Mouse (Mus musculus) forebrain, embryonic 11.5 days (tissue): ENCODE results near the gene Aipl1. TPM values are rescaled to one million over a fixed set of nuclear protein-coding genes. Genes with fewer than 3 reads are reported as not detected.

Experiments used
- ATAC-seq: fragments of 200-750 bp; cut with Nextera tagmentation; replicated peaks from 2 replicates; pipeline ENCODE4 v1.8.0; 2017; ENCODE audit warnings: moderate TSS enrichment; ENCODE audit not compliant: low FRiP score
- DNase-seq: peaks from one replicate; pipeline ENCODE4 v3.0.0-alpha.2; 2017; ENCODE audit warnings: low spot score
- H3K27ac ChIP-seq: fragments of 300-500 bp; sonication (generic); 2 replicates; pipeline ENCODE4 v1.5.1; 2014; ENCODE audit warnings: low read depth, low read length
- H3K27me3 ChIP-seq: fragments of 300-500 bp; sonication (generic); 2 replicates; pipeline ENCODE4 v1.6.1; 2014; ENCODE audit warnings: mild to moderate bottlenecking, low read length, mixed read lengths; ENCODE audit not compliant: control insufficient read depth, insufficient read depth
- H3K36me3 ChIP-seq: fragments of 300-500 bp; sonication (generic); 2 replicates; pipeline ENCODE4 v1.6.1; 2014; ENCODE audit warnings: mild to moderate bottlenecking, low read length, moderate library complexity, mixed read lengths; ENCODE audit not compliant: control insufficient read depth, insufficient read depth
- H3K4me1 ChIP-seq: fragments of 300-500 bp; sonication (generic); replicated peaks from 2 replicates; pipeline ENCODE4 v1.6.1; 2014; ENCODE audit warnings: low read length, mixed read lengths; ENCODE audit not compliant: control insufficient read depth, insufficient read depth
- H3K4me2 ChIP-seq: fragments of 300-500 bp; sonication (generic); 2 replicates; pipeline ENCODE4 v1.6.1; 2014; ENCODE audit warnings: low read depth, mild to moderate bottlenecking, low read length, moderate library complexity, mixed read lengths; ENCODE audit not compliant: severe bottlenecking
- H3K4me3 ChIP-seq: fragments of 300-500 bp; sonication (generic); 2 replicates; pipeline ENCODE4 v1.5.1; 2014; ENCODE audit warnings: low read depth, low read length
- H3K9ac ChIP-seq: fragments of 300-500 bp; sonication (generic); 2 replicates; pipeline ENCODE4 v1.6.1; 2014; ENCODE audit warnings: low read length
- H3K9me3 ChIP-seq: fragments of 300-500 bp; sonication (generic); 2 replicates; pipeline ENCODE4 v1.6.1; 2016; ENCODE audit warnings: low read length, mixed read lengths; ENCODE audit not compliant: control insufficient read depth
- WGBS: fragments of 180-500 bp; shearing (Covaris S2); extraction: QIAGEN DNeasy Blood & Tissue Kit; methylation state at CpG from one replicate; pipeline ENCODE4 v1.1.7; 2014; 5-methylcytosine and 5-hydroxymethylcytosine counted together
- polyA plus RNA-seq: library from polyadenylated mRNA; unstranded; fragments of >200 nt; fragmentation: Nextera tagmentation; extraction: Ambion mirVana; gene quantifications from 2 replicates; pipeline ENCODE4 v1.2.1, GENCODE M21; 2014

Gene Aipl1
- polyA plus RNA-seq, 1 experiment from 2014 or later = 0.20 TPM

- no peak overlapping the region for H3K9ac ChIP-seq
Observed at GRCm38 (mm10) chr11:72044231-72044630, 6.9 kb upstream of the Aipl1 start.

GRCm38 (mm10) chr11:72042631-72043030 lies 5.3 kb upstream of the Aipl1 start:
- Histone ChIP-seq H3K36me3 (peaks cover 2% of the 10 kb centered on the region; the same call in 1 of the 2 replicates), H3K9me3 (no peaks in the 10 kb centered on the region), H3K4me3 (peak overlapping the region; percentile 71), H3K4me2 (peak overlapping the region; percentile 94), H3K27me3 (no peaks in the 10 kb centered on the region), H3K4me1 (peaks cover 27% of the 10 kb centered on the region), H3K27ac (no peak overlapping the region), H3K9ac (peak overlapping the region; percentile 80)
- whole genome bisulfite sequencing = 1% methylated on average over 14 of the region's 14 CpGs
- DNase-seq (no peak), ATAC-seq (0 out of 2 replicates have a peak, but pooled peaks have one; percentile 3)

More at GRCm38 (mm10) chr11:72044231-72044630, 6.9 kb upstream of the Aipl1 start:
- H3K4me3 ChIP-seq = no peak overlapping the region
- DNase-seq (no peak), ATAC-seq (no peak)
- H3K9me3 ChIP-seq = no peaks in the 10 kb centered on the region
- WGBS = 90% methylated on average over 3 of the region's 3 CpGs
- peaks cover 24% of the 10 kb centered on the region for H3K4me1 ChIP-seq
- peak overlapping the region; percentile 94; the same call in 1 of the 2 replicates for H3K4me2 ChIP-seq
- peaks cover 2% of the 10 kb centered on the region; the same call in 1 of the 2 replicates for H3K36me3 ChIP-seq
- H3K27ac ChIP-seq = no peak overlapping the region
- H3K27me3 ChIP-seq = no peaks in the 10 kb centered on the region

GRCm38 (mm10) chr11:72041768-72042607 lies 4.7 kb upstream of the Aipl1 start, which contains the start of gene Pimreg:
Gene Pimreg, plus strand, starts transcription at chr11:72042032.
- DNase-seq (peak; percentile 98), ATAC-seq (peak; percentile 91)
- H3K36me3 ChIP-seq = peaks cover 2% of the 10 kb centered on the region; the same call in 1 of the 2 replicates
- peak within 1 kb of the TSS; percentile 80 for H3K9ac ChIP-seq
- H3K27ac ChIP-seq = peak within 1 kb of the TSS; percentile 82
- peak within 1 kb of the TSS; percentile 71 for H3K4me3 ChIP-seq
- peaks cover 27% of the 10 kb centered on the region for H3K4me1 ChIP-seq
- H3K9me3 ChIP-seq = no peaks in the 10 kb centered on the region
- H3K27me3 ChIP-seq = no peaks in the 10 kb centered on the region
- peak within 1 kb of the TSS; percentile 94 for H3K4me2 ChIP-seq
- under 1% methylated on average over 52 of the region's 52 CpGs for WGBS

GRCm38 (mm10) chr11:72041290-72041767 lies 4.0 kb upstream of the Aipl1 start:
- H3K9ac ChIP-seq = peak overlapping the region; percentile 80
- H3K4me2 ChIP-seq = peak overlapping the region; percentile 94
- no peaks in the 10 kb centered on the region for H3K9me3 ChIP-seq
- ATAC-seq (no peak), DNase-seq (no peak)
- WGBS = 14% methylated on average over 6 of the region's 6 CpGs
- peaks cover 27% of the 10 kb centered on the region for H3K4me1 ChIP-seq
- H3K36me3 ChIP-seq = peaks cover 2% of the 10 kb centered on the region; the same call in 1 of the 2 replicates
- H3K27me3 ChIP-seq = no peaks in the 10 kb centered on the region
- H3K27ac ChIP-seq = peak overlapping the region; percentile 82
- peak overlapping the region; percentile 71 for H3K4me3 ChIP-seq

GRCm38 (mm10) chr11:72039599-72040386 lies 2.5 kb upstream of the Aipl1 start:
- no peak for DNase-seq
- Histone ChIP-seq H3K27me3 (no peaks in the 10 kb centered on the region), H3K4me3 (no peak overlapping the region), H3K9me3 (no peaks in the 10 kb centered on the region), H3K27ac (0 out of 2 replicates have a peak overlapping the region, but pooled peaks have one; percentile 12), H3K4me1 (peaks cover 27% of the 10 kb centered on the region), H3K4me2 (peak overlapping the region; percentile 26; the same call in 1 of the 2 replicates), H3K9ac (peak overlapping the region; percentile 32), H3K36me3 (no peaks in the 10 kb centered on the region)
- 37% methylated on average over 16 of the region's 16 CpGs for WGBS
- no peak for ATAC-seq

GRCm38 (mm10) chr11:72037996-72038395 lies 687 bp upstream of the Aipl1 start:
- H3K27ac ChIP-seq = no peak overlapping the region
- H3K27me3 ChIP-seq = no peaks in the 10 kb centered on the region
- H3K36me3 ChIP-seq = no peaks in the 10 kb centered on the region
- H3K9ac ChIP-seq = no peak overlapping the region
- peak; percentile 89 for DNase-seq
- H3K4me1 ChIP-seq = peaks cover 17% of the 10 kb centered on the region
- ATAC-seq = no peak
- no peak overlapping the region for H3K4me2 ChIP-seq
- no peaks in the 10 kb centered on the region for H3K9me3 ChIP-seq
- under 1% methylated on average over 4 of the region's 4 CpGs for WGBS
- H3K4me3 ChIP-seq = no peak overlapping the region

GRCm38 (mm10) chr11:72032589-72032988 lies 4.7 kb downstream of the Aipl1 start:
- Histone ChIP-seq H3K9me3 (no peaks in the 10 kb centered on the region), H3K4me3 (no peak overlapping the region), H3K27ac (no peak overlapping the region), H3K4me1 (no peaks in the 10 kb centered on the region; the same call in 1 of the 2 replicates), H3K9ac (no peak overlapping the region), H3K36me3 (no peaks in the 10 kb centered on the region), H3K4me2 (no peak overlapping the region), H3K27me3 (no peaks in the 10 kb centered on the region)
- 86% methylated on average over 3 of the region's 3 CpGs for WGBS
- DNase-seq (no peak), ATAC-seq (no peak)

- Histone ChIP-seq H3K4me3 (no peak overlapping the region), H3K4me1 (no peaks in the 10 kb centered on the region; the same call in 1 of the 2 replicates), H3K4me2 (no peak overlapping the region), H3K9me3 (no peaks in the 10 kb centered on the region), H3K27me3 (no peaks in the 10 kb centered on the region), H3K27ac (no peak overlapping the region), H3K9ac (no peak overlapping the region), H3K36me3 (no peaks in the 10 kb centered on the region)
- DNase-seq (no peak), ATAC-seq (no peak)
- WGBS = 72% methylated on average over 4 of the region's 4 CpGs
Observed at GRCm38 (mm10) chr11:72032091-72032490, 5.2 kb downstream of the Aipl1 start.
